Mouse (Mus musculus): ENCODE data around the gene Gpatch11. TPM values are rescaled to one million over a fixed set of nuclear protein-coding genes. Genes with fewer than 3 reads are reported as not detected.

The Gpatch11 gene
- polyA plus RNA-seq, 1 experiment: 6.2 TPM

GRCm38 (mm10) chr17:78889184-78889583 lies 53.8 kb downstream of the Gpatch11 start:
- 59% methylated on average over 3 of the region's 3 CpGs for WGBS
- H3K36me3 ChIP-seq (ENCODE audit: control insufficient read depth, insufficient read depth, low read length): no peaks in the 10 kb centered on the region
- no peak for DNase-seq (ENCODE audit: low read depth in 1 of 2, low spot score in 2 of 2)
- H3K27me3 ChIP-seq (ENCODE audit: control insufficient read depth, insufficient read depth, low read length): no peaks in the 10 kb centered on the region
- H3K4me3 ChIP-seq (ENCODE audit: extremely low read depth, insufficient read depth, insufficient read length): no peak overlapping the region
- TF ChIP-seq POLR2A (IDR thresholded peaks at IDR 0.05; ENCODE audit: low read depth, low read length) (no peak), CTCF (IDR thresholded peaks at IDR 0.05; ENCODE audit: extremely low read depth, insufficient read depth, insufficient read length, insufficient replicate concordance) (no peak)
- H3K27ac ChIP-seq (ENCODE audit: insufficient read depth, low read length): no peak overlapping the region
- no peaks in the 10 kb centered on the region for H3K4me1 ChIP-seq (ENCODE audit: control insufficient read depth, insufficient read depth, insufficient read length)

- no peak for TF ChIP-seq CTCF (IDR thresholded peaks at IDR 0.05; ENCODE audit: extremely low read depth, insufficient read depth, insufficient read length, insufficient replicate concordance)
- Histone ChIP-seq H3K4me1 (ENCODE audit: control insufficient read depth, insufficient read depth, insufficient read length) (no peaks in the 10 kb centered on the region), H3K4me3 (ENCODE audit: extremely low read depth, insufficient read depth, insufficient read length) (no peak overlapping the region), H3K36me3 (ENCODE audit: control insufficient read depth, insufficient read depth, low read length) (no peaks in the 10 kb centered on the region), H3K27ac (ENCODE audit: insufficient read depth, low read length) (no peak overlapping the region), H3K27me3 (ENCODE audit: control insufficient read depth, insufficient read depth, low read length) (no peaks in the 10 kb centered on the region)
- 75% methylated on average over 9 of the region's 9 CpGs for WGBS
- DNase-seq (ENCODE audit: low read depth in 1 of 2, low spot score in 2 of 2): no peak
Measured at GRCm38 (mm10) chr17:78891020-78891419, 55.7 kb downstream of the Gpatch11 start.

GRCm38 (mm10) chr17:78894991-78895390 lies 59.6 kb downstream of the Gpatch11 start:
- no peaks in the 10 kb centered on the region for H3K27me3 ChIP-seq (ENCODE audit: control insufficient read depth, insufficient read depth, low read length)
- H3K36me3 ChIP-seq (ENCODE audit: control insufficient read depth, insufficient read depth, low read length): no peaks in the 10 kb centered on the region
- H3K4me1 ChIP-seq (ENCODE audit: control insufficient read depth, insufficient read depth, insufficient read length): no peaks in the 10 kb centered on the region
- TF ChIP-seq POLR2A (IDR thresholded peaks at IDR 0.05; ENCODE audit: low read depth, low read length) (no peak), CTCF (IDR thresholded peaks at IDR 0.05; ENCODE audit: extremely low read depth, insufficient read depth, insufficient read length, insufficient replicate concordance) (no peak)
- no peak for DNase-seq (ENCODE audit: low read depth in 1 of 2, low spot score in 2 of 2)
- no peak overlapping the region for H3K27ac ChIP-seq (ENCODE audit: insufficient read depth, low read length)
- 72% methylated on average over 7 of the region's 7 CpGs for WGBS
- no peak overlapping the region for H3K4me3 ChIP-seq (ENCODE audit: extremely low read depth, insufficient read depth, insufficient read length)

GRCm38 (mm10) chr17:78895394-78895793 lies 60.0 kb downstream of the Gpatch11 start:
- no peaks in the 10 kb centered on the region for H3K4me1 ChIP-seq (ENCODE audit: control insufficient read depth, insufficient read depth, insufficient read length)
- no peaks in the 10 kb centered on the region for H3K27me3 ChIP-seq (ENCODE audit: control insufficient read depth, insufficient read depth, low read length)
- WGBS: 2% methylated on average over 8 of the region's 8 CpGs
- no peak for TF ChIP-seq POLR2A (IDR thresholded peaks at IDR 0.05; ENCODE audit: low read depth, low read length)
- peak; percentile 36; the same call in 1 of the 2 replicates for TF ChIP-seq CTCF (IDR thresholded peaks at IDR 0.05; ENCODE audit: extremely low read depth, insufficient read depth, insufficient read length, insufficient replicate concordance)
- H3K27ac ChIP-seq (ENCODE audit: insufficient read depth, low read length): no peak overlapping the region
- H3K36me3 ChIP-seq (ENCODE audit: control insufficient read depth, insufficient read depth, low read length): no peaks in the 10 kb centered on the region
- no peak overlapping the region for H3K4me3 ChIP-seq (ENCODE audit: extremely low read depth, insufficient read depth, insufficient read length)
- no peak for DNase-seq (ENCODE audit: low read depth in 1 of 2, low spot score in 2 of 2)

Other genes with a start within 250 kb of the Gpatch11 start
- 6.0 and 6.4 TPM in 2 replicates for gene Strn, start 98.4 kb upstream of the Gpatch11 start, polyA plus RNA-seq (2012; rRNA removed)
- gene Heatr5b, start 203 bp upstream of the Gpatch11 start, polyA plus RNA-seq (2012; rRNA removed): 11.2 and 11.6 TPM in 2 replicates
- gene Eif2ak2, start 47.0 kb downstream of the Gpatch11 start, polyA plus RNA-seq (2012; rRNA removed): 1.6 and 3.0 TPM in 2 replicates
- gene Sult6b1, start 71.4 kb downstream of the Gpatch11 start, polyA plus RNA-seq (2012; rRNA removed): not detected in 2 replicates
- gene Cebpzos, start 80.9 kb downstream of the Gpatch11 start, polyA plus RNA-seq (2012; rRNA removed): 2.4 and 3.0 TPM in 2 replicates
- gene Cebpz, start 101.5 kb downstream of the Gpatch11 start, polyA plus RNA-seq (2012; rRNA removed): 3.9 and 6.3 TPM in 2 replicates
- 2.5 TPM in 2 replicates for gene Ndufaf7, start 101.6 kb downstream of the Gpatch11 start, polyA plus RNA-seq (2012; rRNA removed)
- gene Prkd3, start 185.2 kb downstream of the Gpatch11 start, polyA plus RNA-seq (2012; rRNA removed): 5.3 and 5.9 TPM in 2 replicates
- 0.72 and 0.95 TPM in 2 replicates for gene Qpct, start 216.3 kb downstream of the Gpatch11 start, polyA plus RNA-seq (2012; rRNA removed)

Measured in spleen, adult 2 months (tissue).